Mouse (Mus musculus) CH12.LX (cell line): ENCODE results near the gene Phpt1.

Source experiments
- CTCF ChIP-seq, 2 experiments: IDR thresholded peaks in 1 of 2; conservative IDR thresholded peaks in 1 of 2; 2 replicates each; pipeline ENCODE4 v1.5.1; 2011 to 2012; ENCODE audit warnings: low read depth in 2 of 2, low read length in 2 of 2, improper control_type of control experiment in 1 of 2, inconsistent platforms in 1 of 2, mild to moderate bottlenecking in 1 of 2, moderate library complexity in 1 of 2
- EP300 ChIP-seq: IDR thresholded peaks from 2 replicates; pipeline ENCODE4 v1.6.1; 2011; ENCODE audit warnings: low read length, improper control_type of control experiment
- HCFC1 ChIP-seq: IDR thresholded peaks from 2 replicates; pipeline ENCODE4 v1.6.1; 2012; ENCODE audit warnings: low read depth, mild to moderate bottlenecking, inconsistent platforms, low read length, improper control_type of control experiment
- MAX ChIP-seq: IDR thresholded peaks from 2 replicates; pipeline ENCODE4 v1.6.1; 2011; ENCODE audit warnings: low read length, improper control_type of control experiment
- MXI1 ChIP-seq: IDR thresholded peaks from 2 replicates; pipeline ENCODE4 v1.6.1; 2011; ENCODE audit warnings: mild to moderate bottlenecking, low read depth, low read length, improper control_type of control experiment
- MYC ChIP-seq: IDR thresholded peaks from 2 replicates; pipeline ENCODE4 v1.6.1; 2011; ENCODE audit warnings: low read depth, mild to moderate bottlenecking, improper control_type of control experiment, low read length
- NRF1 ChIP-seq: IDR thresholded peaks from 2 replicates; pipeline ENCODE4 v1.6.1; 2014; ENCODE audit warnings: low read depth, mild to moderate bottlenecking, inconsistent platforms, low read length, improper control_type of control experiment, moderate library complexity
- POLR2A ChIP-seq: IDR thresholded peaks from 2 replicates; pipeline ENCODE4 v1.6.1; 2011; ENCODE audit warnings: low read depth, mild to moderate bottlenecking, improper control_type of control experiment, low read length
- RCOR1 ChIP-seq: conservative IDR thresholded peaks from 2 replicates; pipeline ENCODE4 v1.6.1; 2012; ENCODE audit warnings: low read depth, mild to moderate bottlenecking, inconsistent platforms, low read length, improper control_type of control experiment
- UBTF ChIP-seq: IDR thresholded peaks from 2 replicates; pipeline ENCODE4 v1.6.1; 2012; ENCODE audit warnings: low read depth, mild to moderate bottlenecking, inconsistent platforms, low read length, improper control_type of control experiment, moderate library complexity
- USF2 ChIP-seq: conservative IDR thresholded peaks from 2 replicates; pipeline ENCODE4 v1.6.1; 2011; ENCODE audit warnings: low read depth, low read length, improper control_type of control experiment
- ZKSCAN1 ChIP-seq: IDR thresholded peaks from 2 replicates; pipeline ENCODE4 v1.6.1; 2012; ENCODE audit warnings: low read depth, inconsistent platforms, low read length, improper control_type of control experiment, borderline replicate concordance
- ZNF384 ChIP-seq: IDR thresholded peaks from 2 replicates; pipeline ENCODE4 v1.6.1; 2012; ENCODE audit warnings: low read depth, low read length, improper control_type of control experiment, inconsistent platforms

- TF ChIP-seq ZKSCAN1 (no peak), USF2 (no peak), MYC (no peak), POLR2A (no peak), NRF1 (no peak), MXI1 (no peak), MAX (no peak), CTCF (conservative IDR thresholded peaks at IDR 0.05 in 1 of 2, IDR thresholded peaks at IDR 0.05 in 1 of 2; ENCODE audit: low read depth in 2 of 2, low read length in 2 of 2) (no peak), ZNF384 (no peak), EP300 (no peak), RCOR1 (no peak), UBTF (no peak), HCFC1 (no peak)
Measured at GRCm38 (mm10) chr2:25587290-25587689, 12.3 kb upstream of the Phpt1 start.
